Mouse (Mus musculus) CH12.LX (cell line): Measurements from ENCODE around the gene Mettl11b.

Experiments used
- CHD2 ChIP-seq: IDR thresholded peaks from 2 replicates; pipeline ENCODE4 v1.6.1; 2011; ENCODE audit warnings: low read length, improper control_type of control experiment
- CTCF ChIP-seq, 2 experiments: IDR thresholded peaks in 1 of 2; conservative IDR thresholded peaks in 1 of 2; 2 replicates each; pipeline ENCODE4 v1.5.1; 2011 to 2012; ENCODE audit warnings: low read depth in 2 of 2, low read length in 2 of 2, improper control_type of control experiment in 1 of 2, inconsistent platforms in 1 of 2, mild to moderate bottlenecking in 1 of 2, moderate library complexity in 1 of 2
- E2F4 ChIP-seq: IDR thresholded peaks from 2 replicates; pipeline ENCODE4 v1.6.1; 2011; ENCODE audit warnings: low read depth, low read length, improper control_type of control experiment; ENCODE audit not compliant: insufficient replicate concordance
- EP300 ChIP-seq: IDR thresholded peaks from 2 replicates; pipeline ENCODE4 v1.6.1; 2011; ENCODE audit warnings: low read length, improper control_type of control experiment
- JUND ChIP-seq: conservative IDR thresholded peaks from 2 replicates; pipeline ENCODE4 v1.6.1; 2011; ENCODE audit warnings: low read depth, low read length, improper control_type of control experiment
- MAFK ChIP-seq: IDR thresholded peaks from 2 replicates; pipeline ENCODE4 v1.6.1; 2011; ENCODE audit warnings: low read length, improper control_type of control experiment; ENCODE audit not compliant: insufficient replicate concordance
- NRF1 ChIP-seq: IDR thresholded peaks from 2 replicates; pipeline ENCODE4 v1.6.1; 2014; ENCODE audit warnings: low read depth, mild to moderate bottlenecking, inconsistent platforms, low read length, improper control_type of control experiment, moderate library complexity
- POLR2A ChIP-seq: IDR thresholded peaks from 2 replicates; pipeline ENCODE4 v1.6.1; 2011; ENCODE audit warnings: low read depth, mild to moderate bottlenecking, improper control_type of control experiment, low read length
- TCF12 ChIP-seq: IDR thresholded peaks from 2 replicates; pipeline ENCODE4 v1.6.1; 2014; ENCODE audit warnings: low read depth, mild to moderate bottlenecking, inconsistent platforms, low read length, improper control_type of control experiment
- USF1 ChIP-seq: IDR thresholded peaks from 2 replicates; pipeline ENCODE4 v1.6.1; 2014; ENCODE audit warnings: low read depth, mild to moderate bottlenecking, inconsistent platforms, low read length, improper control_type of control experiment

GRCm38 (mm10) chr1:163657766-163658534 lies 67.1 kb downstream of the Mettl11b start:
- TF ChIP-seq CTCF (conservative IDR thresholded peaks at IDR 0.05 in 1 of 2, IDR thresholded peaks at IDR 0.05 in 1 of 2; ENCODE audit: low read depth in 2 of 2, low read length in 2 of 2), result no peak
- TF ChIP-seq POLR2A, result no peak
- no peak for TF ChIP-seq JUND
- no peak for TF ChIP-seq USF1
- no peak for TF ChIP-seq E2F4
- TF ChIP-seq NRF1, result no peak
- TF ChIP-seq TCF12, result no peak
- no peak for TF ChIP-seq CHD2
- TF ChIP-seq MAFK, result no peak
- no peak for TF ChIP-seq EP300
